Comparison of ENCODE assay signal across 8 mouse cellular contexts in the genomic region with DNA sequence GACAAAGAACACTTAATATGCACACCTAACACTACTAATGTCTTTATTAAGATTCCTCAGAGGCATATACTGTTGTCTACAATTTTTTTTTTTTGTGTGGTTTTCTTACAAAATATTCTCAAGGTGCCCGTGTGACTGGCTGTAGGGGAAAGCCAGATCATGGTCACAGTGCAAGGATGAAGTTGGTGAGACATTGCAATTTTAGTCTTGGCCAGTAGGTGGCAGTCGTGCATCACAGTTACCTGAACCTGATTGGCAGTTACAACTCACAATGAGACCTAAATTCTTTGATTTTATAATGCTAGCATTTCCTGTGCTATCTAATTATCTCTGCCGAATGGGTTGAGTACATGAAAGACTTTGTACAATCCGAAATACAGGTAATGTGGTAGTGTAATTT.
DNase-seq lines count a peak whose midpoint lies in the region; ATAC-seq and TF ChIP-seq lines count a peak whose summit lies in the region.

No protein-coding gene starts in this region.

- H3K9me3 ChIP-seq in lung, embryonic 14.5 days (ENCODE audit: low read depth, low read length), result no peaks in the 10 kb centered on the region

- TF ChIP-seq CTCF in lung, embryonic 14.5 days (IDR thresholded peaks at IDR 0.05; ENCODE audit: low read depth), result peak; percentile 91

- peak; percentile 66 to 72 for DNase-seq in adrenal gland, adult 18-20 months (ENCODE audit: low spot score in 2 of 2)
- peak; percentile 87 for DNase-seq in embryo, embryonic 10.5 days (ENCODE audit: low spot score)
- peak; percentile 39 to 42 for DNase-seq in gastrocnemius, postnatal 4 days (ENCODE audit: low spot score in 2 of 2)
- peak; percentile 72 for DNase-seq in layer of hippocampus, adult 11-12 months (ENCODE audit: low spot score)
- DNase-seq in lung, embryonic 14.5 days, result peak; percentile 86
- DNase-seq in retina, embryonic 14.5 days (ENCODE audit: low spot score), result peak; percentile 92
- peak; percentile 61 for DNase-seq in urinary bladder, postnatal 14 days (ENCODE audit: low spot score)

- WGBS in lung, embryonic 14.5 days, result 7% methylated on average over 4 of the region's 4 CpGs

- H3K4me2 ChIP-seq in lung, embryonic 14.5 days, result no peak overlapping the region

- ATAC-seq in CD4-positive, CD25-positive, alpha-beta regulatory T cell, adult 4 months, result peak; percentile 71
- no peak for ATAC-seq in lung, embryonic 14.5 days (ENCODE audit: insufficient read depth)

- no peak overlapping the region for H3K4me3 ChIP-seq in lung, embryonic 14.5 days (ENCODE audit: low read depth, low read length)

- no peak overlapping the region for H3K9ac ChIP-seq in lung, embryonic 14.5 days

- H3K4me1 ChIP-seq in lung, embryonic 14.5 days (ENCODE audit: insufficient read depth), result no peaks in the 10 kb centered on the region

- no peaks in the 10 kb centered on the region for H3K36me3 ChIP-seq in lung, embryonic 14.5 days (ENCODE audit: insufficient read depth)

- H3K27ac ChIP-seq in lung, embryonic 14.5 days (ENCODE audit: low read depth), result no peak overlapping the region

- no peaks in the 10 kb centered on the region for H3K27me3 ChIP-seq in lung, embryonic 14.5 days (ENCODE audit: insufficient read depth, low read length)

Comparison
In these comparisons a context has a peak if more than half of its experiments do, and no peak if none do; other contexts are left out.
1. DNase-seq: peak in every context shown above with its lines; median percentile 92 in retina, embryonic 14.5 days; 87 in embryo, embryonic 10.5 days; 86 in lung, embryonic 14.5 days; 72 in layer of hippocampus, adult 11-12 months; 69 in adrenal gland, adult 18-20 months; 61 in urinary bladder, postnatal 14 days; 40 in gastrocnemius, postnatal 4 days.